Mouse (Mus musculus): ENCODE results near the gene Clip2. TPM values are rescaled to one million over a fixed set of nuclear protein-coding genes. Genes with fewer than 3 reads are reported as not detected.
A peak's percentile ranks its signal among the peaks of the same experiment; 100 is the strongest.

Clip2 gene
- polyA plus RNA-seq, 1 experiment from 2014 or later = 2.1 TPM

DNA sequence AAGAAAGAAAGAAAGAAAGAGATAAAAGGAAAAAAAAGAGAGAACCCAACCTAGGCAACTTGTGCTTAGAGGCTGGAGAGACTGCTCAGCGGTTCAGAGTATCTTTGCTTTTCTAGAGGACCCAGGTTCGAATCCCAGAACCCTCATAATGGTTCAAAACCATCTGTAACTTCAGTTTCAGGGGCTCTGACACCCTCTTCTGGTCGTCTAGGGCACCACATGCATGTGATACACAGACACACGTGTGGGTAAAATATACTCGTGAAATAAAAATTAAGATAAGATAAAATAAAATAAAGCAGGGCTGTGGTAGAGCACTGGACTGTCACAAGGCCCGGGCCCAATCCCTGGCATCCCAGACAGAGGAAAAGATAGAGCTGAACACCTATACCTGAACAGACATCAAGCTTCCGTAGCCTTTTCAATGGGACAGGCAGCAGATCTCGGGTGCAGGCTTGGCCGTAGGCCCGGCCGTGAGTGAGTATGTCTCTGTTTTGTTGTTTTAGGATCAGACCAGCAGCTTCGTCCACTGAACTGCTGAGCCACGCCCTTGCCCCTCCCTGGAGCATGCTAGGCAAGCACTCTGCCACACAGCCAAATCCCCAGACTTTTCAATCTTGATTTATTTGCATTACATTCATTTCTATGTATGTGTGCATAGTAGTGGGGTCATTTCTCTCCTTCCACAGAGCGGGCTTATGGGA, 24.4 kb upstream of the Clip2 start:
- H3K4me1 ChIP-seq = peaks cover 11% of the 10 kb centered on the region; the same call in 1 of the 2 replicates
- H3K4me3 ChIP-seq = no peak overlapping the region
- H3K9me3 ChIP-seq = no peaks in the 10 kb centered on the region
- 76% methylated on average over 14 of the region's 14 CpGs for WGBS
- H3K27ac ChIP-seq = no peak overlapping the region
- no peaks in the 10 kb centered on the region for H3K27me3 ChIP-seq (ENCODE audit: insufficient read depth, poor library complexity, severe bottlenecking)
- H3K36me3 ChIP-seq = no peaks in the 10 kb centered on the region
- no peak for DNase-seq (ENCODE audit: low spot score)

- H3K9me3 ChIP-seq = no peaks in the 10 kb centered on the region
- no peak overlapping the region for H3K4me3 ChIP-seq
- no peak overlapping the region for H3K27ac ChIP-seq
- peaks cover 11% of the 10 kb centered on the region; the same call in 1 of the 2 replicates for H3K4me1 ChIP-seq
- DNase-seq (ENCODE audit: low spot score) = no peak
- no peaks in the 10 kb centered on the region for H3K27me3 ChIP-seq (ENCODE audit: insufficient read depth, poor library complexity, severe bottlenecking)
- H3K36me3 ChIP-seq = no peaks in the 10 kb centered on the region
- 92% methylated on average over 5 of the region's 5 CpGs for WGBS
Observed at GRCm38 (mm10) chr5:134575833-134576232, 23.6 kb upstream of the Clip2 start.

GRCm38 (mm10) chr5:134572508-134573214, 20.4 kb upstream of the Clip2 start:
- WGBS = 33% methylated on average over 10 of the region's 10 CpGs

GRCm38 (mm10) chr5:134571730-134572507, 19.7 kb upstream of the Clip2 start:
- peak overlapping the region; percentile 69 for H3K27ac ChIP-seq
- peaks cover 17% of the 10 kb centered on the region for H3K4me1 ChIP-seq
- WGBS = under 1% methylated on average over 23 of the region's 23 CpGs
- DNase-seq (ENCODE audit: low spot score) = no peak
- peak overlapping the region; percentile 65 for H3K4me3 ChIP-seq
- H3K36me3 ChIP-seq = no peaks in the 10 kb centered on the region
- H3K27me3 ChIP-seq (ENCODE audit: insufficient read depth, poor library complexity, severe bottlenecking) = no peaks in the 10 kb centered on the region
- no peaks in the 10 kb centered on the region for H3K9me3 ChIP-seq

More at GRCm38 (mm10) chr5:134572508-134573214, 20.4 kb upstream of the Clip2 start:
- peaks cover 17% of the 10 kb centered on the region for H3K4me1 ChIP-seq
- peak overlapping the region; percentile 69 for H3K27ac ChIP-seq
- H3K27me3 ChIP-seq (ENCODE audit: insufficient read depth, poor library complexity, severe bottlenecking) = no peaks in the 10 kb centered on the region
- DNase-seq (ENCODE audit: low spot score) = no peak
- H3K9me3 ChIP-seq = no peaks in the 10 kb centered on the region
- H3K36me3 ChIP-seq = no peaks in the 10 kb centered on the region
- peak overlapping the region; percentile 65 for H3K4me3 ChIP-seq

DNA sequence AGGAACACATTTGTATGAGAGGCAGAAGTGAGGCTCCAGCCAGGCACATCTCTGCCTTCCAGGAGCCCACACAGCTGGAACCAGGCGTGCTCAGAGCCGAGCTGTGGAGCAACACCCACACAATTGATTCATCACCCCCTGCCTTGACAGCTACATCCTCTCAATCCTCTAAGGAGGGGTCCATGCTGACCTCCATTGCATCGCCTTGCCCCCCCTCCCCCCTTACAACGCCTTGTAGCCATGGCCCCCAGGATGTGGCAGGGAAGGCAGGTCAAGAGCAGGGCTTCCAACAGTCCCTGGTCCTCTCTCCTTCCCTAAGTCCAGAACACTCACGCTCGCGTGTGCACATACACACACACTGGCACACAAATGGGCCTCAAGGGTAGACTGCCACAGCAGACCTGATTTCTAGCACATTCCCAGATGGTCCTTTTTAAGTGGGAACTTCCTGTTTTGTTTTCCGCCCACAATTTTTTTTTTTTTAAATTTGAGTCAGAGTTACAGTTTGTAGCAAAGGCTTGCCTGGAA, 16.8 kb upstream of the Clip2 start:
- WGBS = 51% methylated on average over 8 of the region's 8 CpGs
- H3K27me3 ChIP-seq (ENCODE audit: insufficient read depth, poor library complexity, severe bottlenecking) = no peaks in the 10 kb centered on the region
- no peak for DNase-seq (ENCODE audit: low spot score)
- no peak overlapping the region for H3K4me3 ChIP-seq
- peaks cover 17% of the 10 kb centered on the region for H3K4me1 ChIP-seq
- peak overlapping the region; percentile 60 for H3K27ac ChIP-seq
- no peaks in the 10 kb centered on the region for H3K36me3 ChIP-seq
- no peaks in the 10 kb centered on the region for H3K9me3 ChIP-seq

DNA sequence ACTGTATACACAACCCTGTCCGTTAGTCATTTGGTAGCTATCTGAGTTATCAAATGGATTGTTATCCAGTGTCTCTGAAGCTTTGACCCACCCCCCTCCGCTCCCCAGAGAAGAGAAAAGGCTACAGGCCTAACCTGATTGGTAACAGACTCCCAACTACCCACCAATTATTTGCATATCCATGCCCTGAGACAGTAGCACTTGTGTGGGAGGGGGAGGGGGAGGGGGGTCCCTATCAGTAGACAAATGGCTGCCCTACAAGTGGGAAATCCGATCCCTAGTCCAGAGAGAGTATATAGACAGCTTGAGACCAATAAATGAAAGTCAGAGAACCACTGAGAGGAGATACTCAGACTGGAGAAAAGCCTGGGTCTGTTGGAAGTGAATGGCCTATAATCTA, 15.8 kb upstream of the Clip2 start:
- no peak for DNase-seq (ENCODE audit: low spot score)
- Histone ChIP-seq H3K27me3 (ENCODE audit: insufficient read depth, poor library complexity, severe bottlenecking) (no peaks in the 10 kb centered on the region), H3K27ac (no peak overlapping the region), H3K4me3 (no peak overlapping the region), H3K36me3 (no peaks in the 10 kb centered on the region), H3K4me1 (peaks cover 20% of the 10 kb centered on the region), H3K9me3 (no peaks in the 10 kb centered on the region)
- WGBS = 74% methylated on average over 3 of the region's 3 CpGs

DNA sequence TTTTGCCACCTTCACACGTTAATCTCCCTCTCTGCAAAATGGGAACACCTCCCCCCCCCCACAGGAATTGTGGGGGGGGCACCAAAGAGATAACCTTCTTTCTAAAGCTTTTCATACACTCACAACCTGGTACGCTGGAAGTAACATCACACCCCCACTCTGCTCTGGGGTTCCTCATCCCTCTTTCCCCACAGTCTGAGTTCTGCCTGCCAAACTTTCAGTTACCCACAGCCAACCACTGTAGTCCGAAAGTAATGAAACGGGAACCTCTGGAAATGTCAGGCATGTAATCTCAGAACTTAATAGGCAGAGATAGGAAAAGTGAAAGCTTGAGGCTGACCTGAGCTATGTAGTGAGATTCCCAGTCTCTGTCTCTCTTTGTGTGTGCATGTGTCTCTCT, 15.2 kb upstream of the Clip2 start:
- no peak for DNase-seq (ENCODE audit: low spot score)
- H3K4me3 ChIP-seq = no peak overlapping the region
- no peaks in the 10 kb centered on the region for H3K9me3 ChIP-seq
- H3K27ac ChIP-seq = no peak overlapping the region
- no peaks in the 10 kb centered on the region for H3K36me3 ChIP-seq
- H3K4me1 ChIP-seq = peaks cover 14% of the 10 kb centered on the region
- no peaks in the 10 kb centered on the region for H3K27me3 ChIP-seq (ENCODE audit: insufficient read depth, poor library complexity, severe bottlenecking)
- 72% methylated on average over 4 of the region's 4 CpGs for WGBS

DNA sequence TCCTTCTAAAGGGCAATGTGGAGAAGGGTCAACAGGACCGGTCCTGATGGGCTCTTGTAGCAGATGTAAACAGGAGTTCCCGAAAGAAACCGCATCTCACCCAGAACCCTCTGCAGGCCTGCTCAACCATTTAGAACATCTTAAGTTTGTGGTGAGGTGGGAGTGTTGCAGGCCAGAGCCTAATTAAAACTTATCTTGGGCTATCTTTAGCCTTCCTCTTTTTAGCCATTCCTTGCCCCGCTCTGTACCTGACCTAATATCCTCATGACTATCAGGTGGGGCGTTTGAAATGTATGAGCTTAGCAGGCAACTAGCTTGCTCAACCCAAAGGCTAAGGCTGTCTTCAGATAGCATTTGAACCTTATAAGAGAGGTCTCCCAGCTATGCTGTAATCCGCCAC, 13.5 kb upstream of the Clip2 start:
- DNase-seq (ENCODE audit: low spot score) = no peak
- Histone ChIP-seq H3K27me3 (ENCODE audit: insufficient read depth, poor library complexity, severe bottlenecking) (no peaks in the 10 kb centered on the region), H3K27ac (no peak overlapping the region), H3K9me3 (no peaks in the 10 kb centered on the region), H3K4me3 (no peak overlapping the region), H3K36me3 (no peaks in the 10 kb centered on the region), H3K4me1 (peaks cover 9% of the 10 kb centered on the region)
- WGBS = 83% methylated on average over 6 of the region's 6 CpGs

GRCm38 (mm10) chr5:134564272-134564671, 12.0 kb upstream of the Clip2 start:
- H3K36me3 ChIP-seq = no peaks in the 10 kb centered on the region
- no peak for DNase-seq (ENCODE audit: low spot score)
- H3K27ac ChIP-seq = no peak overlapping the region
- no peaks in the 10 kb centered on the region for H3K27me3 ChIP-seq (ENCODE audit: insufficient read depth, poor library complexity, severe bottlenecking)
- H3K4me3 ChIP-seq = no peak overlapping the region
- no peaks in the 10 kb centered on the region for H3K9me3 ChIP-seq
- peaks cover 9% of the 10 kb centered on the region for H3K4me1 ChIP-seq
- 91% methylated on average over 2 of the region's 2 CpGs for WGBS

DNA sequence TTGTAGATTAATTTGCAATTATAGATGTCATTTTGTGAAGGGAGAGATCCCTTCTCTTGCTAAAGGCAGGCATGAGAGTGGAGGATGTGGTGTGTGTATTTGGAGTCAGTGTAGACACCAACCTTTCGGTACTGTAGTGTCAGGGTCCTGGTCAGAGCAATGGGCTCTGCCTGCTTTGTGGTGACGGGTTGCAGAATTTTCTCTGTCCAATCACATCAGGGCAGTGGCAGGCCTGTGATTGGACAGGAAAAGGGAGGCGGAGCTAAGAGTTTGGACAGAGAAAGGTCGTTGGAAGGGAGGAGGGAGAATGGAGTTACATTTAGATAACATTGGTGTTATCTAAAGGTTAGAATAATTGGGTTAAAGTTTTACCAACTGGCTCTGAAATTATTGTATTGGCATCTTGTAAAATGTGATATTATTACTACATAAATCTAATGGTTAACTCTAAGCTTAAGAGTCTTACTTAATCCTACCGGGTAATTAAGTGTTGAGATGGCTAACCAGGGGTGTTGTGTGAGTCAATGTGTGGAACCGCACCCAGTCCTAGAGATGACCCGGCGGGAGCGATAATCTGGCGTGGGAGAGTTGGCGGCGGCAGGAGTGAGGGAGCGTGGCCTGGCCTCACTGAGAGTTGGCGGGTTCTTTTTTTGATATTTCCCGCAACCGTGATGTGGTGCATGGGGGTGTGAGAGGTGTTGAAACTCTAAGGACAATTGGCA, 8.4 kb upstream of the Clip2 start:
- Histone ChIP-seq H3K27ac (no peak overlapping the region), H3K27me3 (ENCODE audit: insufficient read depth, poor library complexity, severe bottlenecking) (no peaks in the 10 kb centered on the region), H3K4me3 (no peak overlapping the region), H3K9me3 (0 out of 2 replicates have a peak, but pooled peaks cover 4% of the 10 kb centered on the region), H3K4me1 (peaks cover 8% of the 10 kb centered on the region), H3K36me3 (no peaks in the 10 kb centered on the region)
- no peak for DNase-seq (ENCODE audit: low spot score)
- 69% methylated on average over 16 of the region's 16 CpGs for WGBS

- H3K36me3 ChIP-seq = no peaks in the 10 kb centered on the region
- H3K27me3 ChIP-seq (ENCODE audit: insufficient read depth, poor library complexity, severe bottlenecking) = no peaks in the 10 kb centered on the region
- H3K27ac ChIP-seq = no peak within 1 kb of the TSS
- H3K4me1 ChIP-seq = peaks cover 14% of the 10 kb centered on the region
- no peak within 1 kb of the TSS for H3K4me3 ChIP-seq
- WGBS = 76% methylated on average over 7 of the region's 7 CpGs
- 0 out of 2 replicates have a peak, but pooled peaks cover 4% of the 10 kb centered on the region for H3K9me3 ChIP-seq
- DNase-seq (ENCODE audit: low spot score) = no peak
Observed at GRCm38 (mm10) chr5:134560071-134560449, 7.8 kb upstream of the Clip2 start, which contains the start of gene Syna. Syna (minus strand) TSS chr5:134560171.
